Mouse (Mus musculus): ENCODE results near the gene Krt7.
A peak's percentile ranks its signal among the peaks of the same experiment; 100 is the strongest.

The Krt7 gene

GRCm38 (mm10) chr15:101410775-101411174 is at the start of gene Krt7:
Gene Krt7 (plus strand): TSS chr15:101411043.
- DNase-seq (ENCODE audit: low spot score): no peak

GRCm38 (mm10) chr15:101362393-101363010 is 48.3 kb upstream of the Krt7 start:
- DNase-seq (ENCODE audit: low spot score): peak; percentile 27

- DNase-seq (ENCODE audit: low spot score): no peak
These were observed 46.9 kb upstream of the Krt7 start for GRCm38 (mm10) chr15:101363933-101364332.

GRCm38 (mm10) chr15:101364425-101364824 is 46.4 kb upstream of the Krt7 start:
- DNase-seq (ENCODE audit: low spot score): no peak

- no peak for DNase-seq (ENCODE audit: low spot score)
These were observed 45.8 kb upstream of the Krt7 start for GRCm38 (mm10) chr15:101364891-101365671.

GRCm38 (mm10) chr15:101365721-101366120 is 45.1 kb upstream of the Krt7 start:
- DNase-seq (ENCODE audit: low spot score): no peak

GRCm38 (mm10) chr15:101366482-101366881 is 44.4 kb upstream of the Krt7 start:
- no peak for DNase-seq (ENCODE audit: low spot score)

- no peak for DNase-seq (ENCODE audit: low spot score)
These were observed 43.9 kb upstream of the Krt7 start for GRCm38 (mm10) chr15:101366926-101367325.

GRCm38 (mm10) chr15:101367497-101367896 is 43.3 kb upstream of the Krt7 start:
- no peak for DNase-seq (ENCODE audit: low spot score)

- no peak for DNase-seq (ENCODE audit: low spot score)
These were observed 42.8 kb upstream of the Krt7 start for GRCm38 (mm10) chr15:101368015-101368414.

GRCm38 (mm10) chr15:101368502-101369381 is 42.1 kb upstream of the Krt7 start:
- DNase-seq (ENCODE audit: low spot score): no peak

GRCm38 (mm10) chr15:101369382-101370100 is 41.3 kb upstream of the Krt7 start:
- DNase-seq (ENCODE audit: low spot score): no peak

GRCm38 (mm10) chr15:101370101-101370911 is 40.5 kb upstream of the Krt7 start, which contains the start of gene Krt80:
Gene Krt80 (minus strand): TSS chr15:101370162.
- DNase-seq (ENCODE audit: low spot score): peak; percentile 35

GRCm38 (mm10) chr15:101371141-101371985 is 39.5 kb upstream of the Krt7 start:
- no peak for DNase-seq (ENCODE audit: low spot score)

- no peak for DNase-seq (ENCODE audit: low spot score)
These were observed 38.5 kb upstream of the Krt7 start for GRCm38 (mm10) chr15:101372131-101372977.

GRCm38 (mm10) chr15:101373286-101373898 is 37.5 kb upstream of the Krt7 start:
- no peak for DNase-seq (ENCODE audit: low spot score)

- DNase-seq (ENCODE audit: low spot score): no peak
These were observed 36.0 kb upstream of the Krt7 start for GRCm38 (mm10) chr15:101374879-101375278.

- DNase-seq (ENCODE audit: low spot score): no peak
These were observed 34.7 kb upstream of the Krt7 start for GRCm38 (mm10) chr15:101375956-101376775.

Data from testis, postnatal 14 days (tissue).